Mouse (Mus musculus) left cerebral cortex, postnatal 10 days (tissue): Measurements from ENCODE around the gene Ifi27l2a. TPM values are rescaled to one million over a fixed set of nuclear protein-coding genes. Genes with fewer than 3 reads are reported as not detected.
A peak's percentile ranks its signal among the peaks of the same experiment; 100 is the strongest.

ENCODE experiments used
- DNase-seq, 2 experiments: peaks; one replicate each; pipeline ENCODE4 v3.0.0; 2021 to 2022; ENCODE audit warnings: low spot score in 2 of 2, mixed read lengths in 1 of 2; ENCODE audit errors: extremely low spot score in 1 of 2
- intact Hi-C: fragments of 180-260 bp; cut with DNase I; formaldehyde crosslinking; loops from one replicate; pipeline ENCODE4 v1.15.1; 2025
- total RNA-seq, 2 experiments: library from RNA; stranded (reverse); gene quantifications; 2 replicates each; pipeline ENCODE4 v1.2.3; 2021

Gene Ifi27l2a
- total RNA-seq, 2 experiments from 2014 or later: 3.3 to 5.4 TPM

DNA sequence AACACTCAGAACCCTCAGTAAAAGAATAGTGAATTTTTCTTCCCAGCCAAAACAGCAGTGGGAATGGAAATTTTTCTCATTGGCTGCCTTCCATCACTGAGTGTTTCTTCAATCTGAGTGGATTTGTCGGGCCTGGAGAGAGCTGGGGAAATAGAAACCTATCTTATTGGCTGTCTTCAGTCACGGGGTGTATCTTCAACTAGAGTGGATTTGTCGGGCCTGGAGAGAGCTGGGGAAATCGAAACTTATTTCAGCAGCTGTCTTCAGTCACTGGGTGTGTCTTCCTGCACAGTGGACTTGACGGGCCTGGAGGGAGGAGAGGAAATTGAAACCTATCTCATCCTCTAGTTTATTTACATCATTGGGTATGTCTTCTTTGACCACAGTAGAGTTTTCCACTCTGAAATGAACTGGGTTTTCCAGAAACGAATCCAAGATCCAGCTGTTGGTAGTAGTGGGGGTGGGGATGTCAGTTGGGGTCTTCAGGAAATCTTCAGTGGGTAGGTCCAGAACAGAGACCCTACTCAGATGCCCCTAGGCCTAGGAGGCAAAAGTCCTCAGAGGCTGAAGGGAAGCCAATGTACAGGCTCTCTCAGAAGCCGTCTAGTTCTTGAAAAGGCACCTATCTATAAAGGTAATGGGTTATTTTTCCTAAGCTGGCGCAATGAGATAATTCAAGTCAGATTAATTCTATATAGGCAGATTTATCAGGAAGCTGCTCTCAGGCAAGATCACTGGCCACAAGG is 9.3 kb downstream of the Ifi27l2a start, which contains the start of gene Ifi27:
TSS of gene Ifi27 (plus strand) at position 226 of the 746 bp plus-strand sequence.
- DNase-seq: peak; percentile 36 to 41
- intact Hi-C loops: no loop called here

DNA sequence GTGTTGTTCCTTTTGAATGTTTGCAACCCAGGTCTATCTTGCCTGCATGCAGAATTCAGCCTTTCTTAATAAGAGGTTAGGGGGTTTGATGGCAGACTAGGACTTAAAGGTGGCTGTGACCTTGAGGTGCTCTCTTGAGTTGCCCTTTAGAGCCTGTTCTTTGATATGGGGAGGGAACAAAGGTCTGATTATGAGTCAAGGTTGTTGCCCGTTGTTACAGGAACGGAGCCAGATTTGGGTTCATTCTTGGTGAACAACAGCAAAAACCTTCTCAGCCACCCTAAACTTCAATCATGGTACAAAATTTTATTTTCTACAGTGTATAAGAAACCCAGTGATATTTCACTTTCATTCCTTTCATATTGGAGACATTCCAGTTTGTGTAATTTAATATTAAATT is 10.1 kb downstream of the Ifi27l2a start:
- intact Hi-C loops: no loop called here

DNA sequence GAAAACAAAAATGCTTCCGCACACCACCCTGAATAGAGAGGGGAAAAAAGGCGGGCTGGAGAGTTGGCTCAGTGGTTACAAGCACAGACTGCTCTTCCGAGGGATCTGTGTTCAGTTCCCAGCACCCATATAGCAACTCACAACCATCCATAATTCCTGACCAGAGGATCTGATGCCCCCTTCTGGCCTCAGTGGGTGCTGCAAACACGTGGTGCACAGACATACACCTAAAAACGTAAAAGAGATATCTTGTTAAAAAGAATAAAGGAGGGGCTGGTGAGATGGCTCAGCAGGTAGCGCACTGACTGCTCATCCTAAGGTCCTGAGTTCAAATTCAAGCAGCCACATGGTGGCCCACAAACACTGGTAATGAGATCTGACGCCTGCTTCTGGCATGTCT is 16.8 kb downstream of the Ifi27l2a start:
- no peak for DNase-seq
- intact Hi-C loops: loop anchor here (1.0 kb wide), 1 partner anchor 66 kb away; no protein-coding TSS in a partner anchor

More for the DNA sequence above, 10.1 kb downstream of the Ifi27l2a start:
- DNase-seq: no peak

DNA sequence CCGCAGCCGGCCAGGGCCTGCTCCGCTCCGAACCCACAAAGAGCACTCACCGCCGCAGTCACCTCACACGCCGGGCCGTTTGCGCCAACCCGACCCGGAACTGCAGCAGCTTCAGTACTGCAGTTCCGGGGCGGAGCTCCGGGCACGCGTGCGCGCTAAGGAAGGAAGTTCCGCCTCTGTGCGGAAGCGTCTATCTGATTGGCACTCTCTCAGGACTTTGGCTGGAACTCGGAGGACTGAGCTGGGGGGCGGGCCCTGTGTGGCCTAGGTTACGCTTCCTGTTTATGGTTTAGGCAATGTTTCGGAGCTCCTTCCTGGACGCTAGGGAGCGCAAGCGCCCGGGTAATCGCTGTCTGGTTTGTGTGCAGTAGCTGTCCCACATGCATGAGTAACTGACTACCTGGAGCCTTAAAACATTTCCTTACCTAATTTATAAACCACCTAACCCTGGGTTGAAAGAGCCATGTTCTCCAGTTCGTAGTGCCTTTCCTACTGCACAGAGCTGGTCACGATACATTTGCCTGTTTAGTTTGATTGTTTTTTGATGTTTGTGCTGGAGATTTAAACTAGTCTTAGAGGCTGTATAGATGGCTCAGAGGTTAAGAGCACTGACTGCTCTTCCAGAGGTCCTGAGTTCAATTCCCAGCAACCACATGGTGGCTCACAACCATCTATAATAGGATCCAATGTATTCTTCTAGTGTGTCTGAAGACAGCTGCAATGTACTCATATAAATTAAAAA is 17.6 kb downstream of the Ifi27l2a start, which contains the start of gene Ddx24:
TSS of gene Ddx24 (minus strand) at position 102 of the 742 bp plus-strand sequence.
- peak; percentile 98 for DNase-seq
- intact Hi-C loops: loop anchor here (1.0 kb wide), 1 partner anchor 66 kb away; no protein-coding TSS in a partner anchor

DNA sequence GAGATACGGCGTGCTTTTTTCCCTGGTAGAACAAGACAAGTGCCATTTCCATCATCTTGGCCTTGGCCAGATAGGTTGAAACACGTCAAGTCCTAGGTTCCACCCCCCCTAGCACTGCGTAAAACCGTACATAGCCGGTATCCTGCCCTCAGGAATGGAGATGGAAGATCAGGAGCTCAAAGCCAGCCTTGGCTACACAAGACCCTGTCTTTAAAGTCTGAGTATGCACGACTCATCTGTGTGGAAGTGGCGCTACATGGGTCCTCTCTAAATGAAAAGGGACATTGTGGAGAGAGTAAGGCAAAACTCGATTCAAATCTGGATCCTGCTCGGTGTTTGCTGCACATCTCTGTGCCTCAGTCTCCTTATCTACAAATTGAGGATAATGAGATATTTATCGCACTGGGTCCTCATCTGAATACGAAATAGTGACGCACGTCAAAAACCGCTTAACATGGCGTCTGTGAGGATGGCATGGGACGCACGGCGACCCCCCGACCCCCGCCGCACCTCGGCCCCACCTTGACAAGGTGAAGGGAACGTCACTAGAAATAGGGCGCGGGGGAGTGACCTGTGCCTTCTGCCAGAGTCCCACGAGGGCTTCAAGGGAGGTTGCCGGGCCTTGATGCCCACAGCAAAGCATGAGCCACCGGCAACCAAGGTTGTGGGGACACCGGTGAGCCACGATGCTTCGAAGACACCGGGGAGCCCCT is 18.3 kb downstream of the Ifi27l2a start:
- intact Hi-C loops: no loop called here
- DNase-seq: no peak

DNA sequence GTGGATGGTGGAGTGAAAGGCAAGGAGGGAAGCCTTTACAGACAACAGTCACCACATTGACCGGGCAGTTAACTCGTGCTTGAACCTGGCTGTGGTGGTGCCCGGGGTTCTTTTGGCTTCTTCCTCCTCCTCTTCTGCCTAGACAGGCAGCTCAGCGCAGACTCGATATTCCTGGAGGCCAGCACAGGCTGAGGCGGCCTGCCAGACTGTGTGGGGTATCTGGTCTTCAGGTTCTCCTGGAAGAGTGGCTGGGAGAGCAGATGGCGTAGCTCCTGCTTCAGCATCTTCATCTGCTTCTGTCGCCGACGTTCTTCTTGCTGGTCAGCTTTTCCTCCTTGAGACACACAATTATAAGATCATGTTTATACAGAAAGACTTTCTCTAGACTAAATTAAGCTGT is 35.3 kb downstream of the Ifi27l2a start:
- DNase-seq: no peak
- intact Hi-C loops: no loop called here

DNA sequence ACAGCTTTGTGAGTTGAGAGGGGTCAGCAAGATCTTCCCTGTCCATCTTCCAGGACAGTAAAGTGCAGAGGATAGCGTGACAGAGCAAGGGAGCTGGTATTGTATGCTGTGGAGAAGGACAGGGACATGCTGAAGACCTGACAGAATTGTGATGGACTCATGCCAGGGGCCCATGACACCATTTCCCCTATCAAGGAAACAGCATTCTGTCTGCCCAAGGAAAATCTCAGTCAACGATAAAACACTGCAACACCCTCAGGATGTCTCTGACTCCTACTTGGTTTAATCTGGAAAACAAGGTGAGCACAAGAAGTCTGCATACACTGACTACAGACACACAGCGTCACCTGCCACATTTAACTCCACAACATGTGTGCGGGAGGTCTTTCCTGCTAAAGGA is 35.8 kb downstream of the Ifi27l2a start, which contains the start of gene 9330161L09Rik:
TSS of gene 9330161L09Rik (minus strand) at position 101 of the 400 bp plus-strand sequence.
- peak in 1 of 2 experiments; percentile 17 for DNase-seq
- intact Hi-C loops: no loop called here

DNA sequence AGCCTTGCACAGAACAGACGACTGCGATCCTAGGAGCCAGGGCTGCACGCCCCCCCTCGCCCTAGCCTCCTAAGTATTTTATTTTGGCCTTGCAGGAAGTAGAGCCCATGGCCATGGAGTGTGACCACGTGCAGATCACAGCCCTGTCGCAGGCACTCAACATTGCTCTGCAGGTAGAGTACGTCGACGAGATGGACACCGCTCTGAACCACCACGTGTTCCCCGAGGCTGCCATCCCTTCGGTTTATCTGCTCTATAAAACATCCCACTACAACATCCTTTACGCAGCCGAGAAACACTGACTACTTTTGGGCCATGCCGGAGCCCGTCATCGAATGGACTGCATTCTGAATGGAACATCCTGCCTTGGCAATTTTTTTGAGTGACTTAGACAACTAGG is 39.3 kb downstream of the Ifi27l2a start:
- intact Hi-C loops: no loop called here
- no peak for DNase-seq

DNA sequence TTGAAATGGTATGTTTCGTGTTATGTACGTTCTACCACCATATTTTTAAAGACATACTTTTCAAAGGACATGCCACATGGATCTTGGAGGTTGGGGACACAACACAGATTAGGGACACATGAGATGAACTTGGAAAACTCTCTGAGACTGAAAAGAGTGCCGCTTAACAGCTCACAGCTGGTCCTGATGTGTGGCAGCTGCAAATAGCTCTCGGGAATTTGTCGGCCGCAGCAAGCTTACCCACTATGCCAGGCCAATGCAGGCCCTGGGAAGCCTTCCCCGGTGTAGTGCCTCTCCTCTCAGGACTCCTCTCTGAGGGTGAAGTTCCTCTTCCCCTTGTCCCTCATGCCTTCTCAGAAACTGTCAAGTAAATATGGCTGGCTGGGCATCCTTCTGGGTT is 46.7 kb downstream of the Ifi27l2a start:
- intact Hi-C loops: no loop called here
- DNase-seq: no peak

DNA sequence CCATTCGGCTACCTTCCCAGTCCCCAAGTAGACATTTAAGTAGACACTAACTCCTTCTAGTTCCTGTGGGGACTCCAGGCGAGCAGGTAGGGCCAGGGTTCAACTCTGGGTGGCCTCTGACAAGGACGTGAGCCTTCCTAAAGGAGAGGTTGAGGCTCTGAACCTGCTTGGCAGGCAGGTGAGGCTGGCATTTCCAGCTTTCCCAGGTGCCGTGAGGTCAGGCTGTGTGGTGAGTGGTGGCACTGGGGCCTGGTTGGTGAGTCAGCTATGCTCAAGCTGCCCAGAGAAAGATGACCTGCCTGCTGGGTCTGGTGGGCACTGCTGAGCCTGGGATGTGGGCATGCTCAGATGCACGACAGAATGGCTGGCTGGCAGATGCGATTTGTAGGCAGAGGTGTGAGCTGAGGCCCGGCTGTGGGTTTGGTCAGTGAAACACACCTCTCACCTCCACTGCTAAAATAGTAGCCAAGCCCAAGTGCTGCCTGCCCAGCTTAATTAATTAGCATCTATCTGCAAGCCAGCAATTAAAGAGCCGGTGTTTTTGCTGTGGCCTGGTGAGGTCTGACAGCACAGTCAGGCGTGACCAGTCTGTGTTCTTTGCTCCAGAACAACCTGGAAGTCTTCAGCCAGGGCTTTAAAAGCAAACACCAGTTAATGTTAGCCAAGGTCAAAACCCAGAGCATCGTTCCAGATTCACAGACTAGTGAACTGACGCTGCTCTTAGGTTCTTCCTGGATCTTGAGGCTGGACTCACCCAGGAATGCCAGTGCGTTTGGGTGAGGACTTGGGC is 47.8 kb downstream of the Ifi27l2a start:
- DNase-seq: no peak

DNA sequence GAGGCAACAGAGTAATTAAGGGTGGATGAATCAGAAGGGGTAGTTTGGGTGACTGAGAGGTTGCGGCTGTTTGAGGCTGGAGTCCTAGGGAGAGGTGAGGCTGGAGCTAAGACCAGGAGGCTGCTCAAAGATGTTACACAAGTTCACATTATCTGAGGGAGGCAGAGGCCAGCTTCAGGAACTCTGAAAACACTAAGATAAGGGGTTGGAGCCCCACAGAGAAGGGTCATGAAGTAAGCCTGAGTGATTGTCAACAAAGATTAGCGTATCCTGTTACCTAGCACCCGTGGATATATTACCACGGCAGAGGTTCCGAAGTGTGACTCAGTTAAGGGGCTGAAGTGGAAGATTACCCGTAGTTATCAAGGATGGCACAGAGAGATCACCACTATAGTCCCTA is 50.0 kb downstream of the Ifi27l2a start:
- DNase-seq: no peak
- intact Hi-C loops: no loop called here

More for the DNA sequence above, 47.8 kb downstream of the Ifi27l2a start:
- intact Hi-C loops: no loop called here

Other genes with a start within 250 kb of the Ifi27l2a start
- gene Prima1, start 201.5 kb downstream of the Ifi27l2a start, total RNA-seq: 1 to 10 TPM; 1.3 to 3.0 TPM
- 1 to 10 TPM; 5.1 to 7.1 TPM for gene Fam181a, start 132.7 kb downstream of the Ifi27l2a start, total RNA-seq
- gene Asb2, start 87.7 kb downstream of the Ifi27l2a start, total RNA-seq: 1 to 10 TPM; 3.3 to 3.7 TPM
- gene Otub2, start 55.0 kb downstream of the Ifi27l2a start, total RNA-seq: 10 to 100 TPM; 20.6 to 23.2 TPM
- gene 9330161L09Rik, start 35.9 kb downstream of the Ifi27l2a start, total RNA-seq: 1 to 10 TPM; 1.8 to 3.4 TPM
- 100 to 1,000 TPM; 172 to 173 TPM for gene Ddx24, start 17.9 kb downstream of the Ifi27l2a start, total RNA-seq
- gene Ifi27, start 9.5 kb downstream of the Ifi27l2a start, total RNA-seq: 10 to 100 TPM; 27.9 to 31.4 TPM
- not detected for gene Ifi27l2b, start 13.5 kb upstream of the Ifi27l2a start, total RNA-seq
- gene Ppp4r4, start 88.6 kb upstream of the Ifi27l2a start, total RNA-seq: 10 to 100 TPM in 1 of 2 experiments, 1 to 10 TPM in 1; 9.6 to 11.3 TPM
- gene Serpina10, start 187.8 kb upstream of the Ifi27l2a start, total RNA-seq: not detected
- gene Serpina6, start 213.5 kb upstream of the Ifi27l2a start, total RNA-seq: not detected
- not detected for gene Serpina16, start 232.5 kb upstream of the Ifi27l2a start, total RNA-seq